Mouse (Mus musculus) cerebellum, adult 11 months (tissue): ENCODE data around the gene St7.

Experiments
- DNase-seq: peaks from one replicate; pipeline ENCODE4 v3.0.0; 2022

Gene St7

DNA sequence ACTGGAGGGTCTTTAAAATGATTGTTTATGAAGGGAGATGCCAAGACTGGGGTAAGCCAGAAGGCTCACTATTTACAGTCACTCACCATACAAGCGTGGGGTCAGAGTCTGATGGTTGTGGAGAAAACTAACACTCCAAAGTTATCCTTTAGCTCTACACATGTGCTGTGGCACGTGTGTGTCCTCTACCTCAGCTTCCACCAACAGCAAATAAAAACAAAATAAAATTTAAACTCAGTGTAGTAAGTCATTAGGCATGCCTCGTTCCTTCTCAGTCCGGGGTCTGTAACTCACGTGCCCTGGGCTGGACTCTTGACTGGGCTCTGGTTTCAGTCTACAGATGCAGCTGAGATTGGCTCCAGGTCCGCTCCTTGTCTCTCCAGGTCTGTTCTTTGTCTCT lies 27.3 kb downstream of the St7 start:
- DNase-seq, result no peak

DNA sequence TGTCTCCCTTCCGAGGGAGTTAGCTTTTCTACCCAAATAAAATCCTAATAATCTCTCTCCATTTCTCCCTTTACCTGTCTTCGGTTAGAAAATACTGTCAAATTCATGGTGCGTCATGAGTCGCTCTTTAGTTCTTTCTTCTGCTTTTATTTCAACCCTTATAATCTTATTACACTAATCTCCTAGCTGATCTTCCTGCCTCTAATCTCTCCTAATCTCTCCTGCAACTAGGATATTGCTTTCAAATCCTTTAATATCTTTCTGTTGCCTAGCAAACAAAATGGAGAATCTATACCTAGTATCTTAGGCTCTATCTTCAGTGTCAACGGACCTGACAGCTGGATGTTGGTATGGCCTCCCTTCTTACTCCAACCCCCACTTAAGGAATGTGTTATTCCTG lies 29.0 kb downstream of the St7 start:
- DNase-seq, result no peak

DNA sequence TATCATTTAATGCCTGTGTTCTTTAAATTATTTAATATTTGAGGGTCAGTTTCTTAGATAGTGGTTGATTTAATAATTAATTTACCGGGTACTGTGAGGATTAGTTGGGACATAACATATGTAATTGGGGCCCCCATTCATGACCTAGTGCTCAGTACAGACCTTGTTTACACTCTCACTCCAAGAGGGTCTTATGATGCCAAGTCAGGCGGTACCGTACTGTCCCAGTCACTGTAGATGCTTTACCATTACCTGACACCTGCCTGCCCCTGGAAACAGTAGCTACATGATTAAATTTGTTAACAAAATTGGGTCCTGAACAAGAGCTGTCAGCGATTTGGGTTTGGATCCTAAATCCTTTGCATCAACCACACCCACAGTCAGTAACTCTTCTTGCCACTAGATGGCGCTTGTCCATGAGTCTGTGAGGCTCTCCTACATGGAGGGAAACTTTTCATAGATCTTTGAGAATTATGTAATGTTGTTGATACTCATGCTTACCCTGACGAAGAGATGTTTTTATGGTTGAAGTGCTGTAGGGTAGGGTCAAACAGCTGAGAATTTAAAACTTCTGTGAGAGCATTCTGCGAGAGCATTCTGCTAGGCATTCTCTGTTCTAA lies 33.2 kb downstream of the St7 start:
- peak; percentile 52 for DNase-seq

DNA sequence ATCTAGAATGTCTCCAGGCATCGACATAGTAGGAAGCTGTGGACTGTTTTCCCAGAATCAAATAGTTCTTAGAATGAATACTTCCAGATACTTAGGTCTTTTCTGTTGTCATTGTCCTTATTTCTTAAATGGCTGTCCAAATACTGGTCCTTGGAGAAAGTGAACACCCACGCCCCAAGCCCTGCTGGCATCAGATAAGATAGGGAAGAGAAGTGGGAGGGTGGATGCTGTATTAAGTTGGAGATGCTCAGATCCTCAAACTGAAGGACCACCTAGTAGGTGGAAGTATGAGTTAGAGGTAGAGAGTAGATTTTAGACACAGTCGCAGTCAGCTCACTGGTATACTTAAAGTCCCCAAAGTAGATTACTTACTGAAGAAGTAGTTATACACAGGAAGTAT lies 34.5 kb downstream of the St7 start:
- DNase-seq, result no peak

DNA sequence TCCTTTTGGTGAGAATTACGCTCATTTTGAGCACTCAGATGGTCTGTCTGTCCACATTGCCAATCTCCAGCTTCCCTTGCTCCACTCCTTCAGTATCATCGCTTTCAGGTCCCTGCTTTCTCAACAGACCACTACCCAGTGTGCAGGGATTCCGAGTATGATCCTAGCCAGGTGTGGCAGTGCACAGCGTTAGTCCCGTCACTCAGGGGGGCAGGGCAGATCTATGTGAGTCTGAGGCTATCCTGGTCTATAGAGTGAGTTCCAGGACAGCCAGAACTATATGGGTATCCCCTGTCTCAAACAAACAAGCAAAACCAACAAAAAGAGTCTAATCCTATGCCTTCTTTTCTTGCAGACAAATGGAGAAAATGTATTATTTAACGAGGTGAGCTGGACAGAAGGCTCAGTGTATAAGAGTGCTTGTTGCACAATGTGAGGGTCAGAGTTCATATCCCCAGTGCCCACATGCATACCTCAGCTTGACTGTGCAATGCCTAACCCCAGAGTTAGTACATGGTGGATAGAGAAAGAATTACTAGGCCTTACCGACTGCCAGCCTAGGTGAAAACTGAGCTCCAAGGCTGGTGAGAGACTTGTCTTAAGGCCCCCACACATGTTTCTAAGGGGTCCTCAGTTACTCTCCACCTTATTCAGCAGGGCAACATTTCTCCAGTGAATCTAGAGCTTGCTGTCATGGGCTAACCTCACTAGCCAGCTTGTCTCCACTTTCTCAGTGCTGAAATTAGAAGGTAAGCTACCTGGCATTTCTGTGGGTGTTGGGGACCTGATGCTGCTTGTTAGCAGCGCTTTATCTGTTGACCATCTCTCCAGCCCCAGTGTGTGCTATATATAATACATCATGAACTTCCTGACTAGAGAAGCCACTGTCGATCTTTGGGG lies 35.4 kb downstream of the St7 start:
- no peak for DNase-seq

DNA sequence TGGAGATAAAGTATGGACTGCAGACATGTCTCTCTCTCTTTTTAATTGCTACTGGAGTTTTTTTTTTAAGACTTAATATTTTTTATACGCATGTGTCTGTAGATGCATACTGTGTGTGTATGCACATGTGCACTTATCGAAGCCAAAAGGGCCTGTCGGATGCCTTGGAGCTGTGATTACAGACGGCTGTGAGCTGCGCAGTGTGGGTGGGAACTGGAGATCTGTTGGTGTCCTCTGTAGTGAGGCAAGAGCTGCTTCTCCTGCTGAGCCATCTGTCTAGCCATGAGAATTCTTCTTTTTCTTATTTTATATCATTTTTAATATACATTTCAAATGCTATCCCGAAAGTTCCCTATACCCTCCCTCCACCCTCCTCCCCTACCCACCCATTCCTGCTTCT lies 37.4 kb downstream of the St7 start:
- DNase-seq, result no peak

DNA sequence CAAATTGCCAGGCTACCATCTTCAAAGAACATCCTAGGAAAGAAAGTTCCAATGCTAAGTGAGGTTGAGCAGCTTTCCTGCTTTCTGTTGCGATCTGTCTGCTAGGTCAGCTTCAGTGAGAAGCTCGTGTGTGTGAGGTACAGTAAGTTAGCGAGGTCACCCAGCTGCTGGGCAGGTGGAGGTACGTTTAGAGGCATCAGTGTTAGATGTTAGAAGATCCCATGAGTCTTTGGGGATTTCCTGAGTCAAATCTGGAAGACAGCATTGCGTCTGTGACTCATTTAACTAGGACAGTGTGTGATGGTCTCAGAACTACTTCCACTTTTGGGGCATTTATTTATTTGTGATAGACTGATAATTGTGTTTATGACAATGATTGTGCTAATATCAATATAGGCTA lies 39.0 kb downstream of the St7 start:
- no peak for DNase-seq

DNA sequence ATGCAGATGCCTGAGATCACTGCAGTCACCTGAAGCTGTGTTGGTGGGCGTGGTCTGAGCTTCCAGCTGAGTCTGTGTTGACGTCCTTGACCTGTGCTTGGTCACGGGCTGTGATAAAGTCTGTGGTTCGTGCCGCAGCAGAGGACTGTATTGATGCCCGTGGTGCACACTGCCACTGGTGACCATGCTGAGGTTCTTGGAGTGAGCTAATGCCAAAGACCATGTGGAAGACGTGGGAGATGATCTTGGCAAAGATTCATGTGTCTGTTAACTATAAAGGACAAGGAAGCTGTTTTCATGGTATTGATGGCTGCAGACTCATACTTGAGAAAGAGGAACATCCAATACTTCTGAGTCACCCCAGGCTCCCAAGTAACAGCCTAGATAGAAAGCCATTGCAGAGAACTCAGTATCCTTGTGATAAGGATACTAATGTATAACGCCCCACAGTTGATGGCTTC lies 41.2 kb downstream of the St7 start:
- no peak for DNase-seq

DNA sequence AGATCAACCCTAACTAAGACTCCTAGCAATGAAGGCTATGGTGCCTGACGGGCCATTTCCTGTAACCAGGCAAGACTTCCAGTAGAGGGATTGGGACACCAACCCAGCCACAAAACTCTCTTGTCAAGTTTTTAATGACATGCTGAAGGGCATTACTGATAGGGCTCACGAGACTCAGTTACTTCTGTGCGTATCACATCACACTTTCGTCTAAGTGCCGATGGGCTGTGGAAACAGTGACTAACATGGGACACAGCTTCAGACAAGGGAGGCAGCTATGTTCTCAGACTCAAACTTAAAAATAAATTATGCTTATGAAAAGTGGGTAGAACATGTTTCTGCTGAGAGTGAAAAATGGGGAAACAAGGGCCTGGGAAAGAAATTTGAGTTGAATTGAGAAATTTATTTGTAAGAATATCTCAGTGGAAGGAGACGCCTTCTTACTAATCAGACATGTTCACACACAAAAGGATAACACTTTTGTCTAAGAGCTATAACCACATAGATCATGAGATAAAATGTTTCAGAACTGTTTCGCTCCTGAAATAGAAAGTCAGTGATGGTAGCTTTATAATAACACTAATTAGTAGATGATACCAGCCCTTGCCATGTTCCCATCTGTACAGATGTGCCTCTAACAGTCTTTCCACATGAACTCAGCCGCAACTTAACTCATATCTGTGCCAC lies 44.7 kb downstream of the St7 start:
- no peak for DNase-seq

DNA sequence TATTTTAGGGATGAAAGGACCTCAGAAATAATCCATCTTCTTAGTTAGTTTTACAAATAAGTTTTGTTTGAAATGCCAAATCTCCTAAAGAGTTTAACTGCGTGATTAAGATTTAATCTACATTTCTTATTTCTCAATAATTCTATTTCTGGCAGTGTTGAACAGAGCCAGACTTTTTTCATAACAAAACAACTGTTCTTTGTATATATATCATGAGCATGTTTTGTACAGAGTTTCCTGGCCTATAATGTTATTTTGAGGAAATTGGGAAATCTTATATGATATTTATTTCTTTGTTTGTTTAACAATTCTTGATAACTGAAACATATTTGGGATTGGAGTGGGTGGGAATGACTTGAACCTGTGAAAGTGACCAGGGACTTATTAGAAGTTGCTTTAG lies 47.4 kb downstream of the St7 start:
- DNase-seq, result no peak

DNA sequence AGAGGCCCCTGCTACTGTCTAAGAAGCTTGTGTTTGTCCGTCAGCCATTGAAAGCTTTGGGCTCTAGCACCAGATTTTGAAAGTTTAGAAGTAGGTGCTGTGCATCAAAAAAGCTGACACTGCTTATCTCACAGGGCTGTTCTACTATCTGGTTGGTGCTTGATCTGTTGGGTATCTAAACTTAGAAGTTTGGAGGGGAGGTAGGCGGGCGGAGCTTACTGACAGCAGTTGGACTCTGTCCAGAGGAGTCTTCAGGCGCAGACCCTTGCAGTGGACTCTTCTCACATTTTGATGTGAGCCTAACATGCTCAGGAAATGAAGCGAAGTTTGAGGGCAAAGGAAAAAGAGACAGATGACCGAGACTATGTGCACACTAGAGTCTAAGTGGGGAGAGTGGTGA lies 48.9 kb downstream of the St7 start:
- DNase-seq, result no peak

DNA sequence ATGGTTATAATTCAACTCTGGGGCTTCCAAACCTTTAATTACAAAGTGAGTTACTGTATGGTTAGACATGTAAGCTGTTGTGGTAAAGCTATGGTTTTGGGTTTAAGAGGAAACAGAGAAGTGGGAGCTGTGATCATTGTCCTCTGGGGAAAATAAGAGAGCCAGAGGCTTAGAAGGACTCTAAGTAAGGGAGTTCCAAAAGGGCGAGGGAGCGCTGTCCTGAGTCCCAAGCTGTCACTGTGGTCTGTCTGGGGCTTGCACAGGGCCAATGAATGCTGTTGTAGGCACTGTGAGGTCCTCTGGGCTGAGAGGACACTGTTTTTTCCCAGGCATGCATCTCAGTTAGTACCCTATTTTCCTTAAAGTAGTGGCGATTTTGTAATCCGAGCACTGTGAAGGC lies 49.5 kb downstream of the St7 start:
- no peak for DNase-seq

DNA sequence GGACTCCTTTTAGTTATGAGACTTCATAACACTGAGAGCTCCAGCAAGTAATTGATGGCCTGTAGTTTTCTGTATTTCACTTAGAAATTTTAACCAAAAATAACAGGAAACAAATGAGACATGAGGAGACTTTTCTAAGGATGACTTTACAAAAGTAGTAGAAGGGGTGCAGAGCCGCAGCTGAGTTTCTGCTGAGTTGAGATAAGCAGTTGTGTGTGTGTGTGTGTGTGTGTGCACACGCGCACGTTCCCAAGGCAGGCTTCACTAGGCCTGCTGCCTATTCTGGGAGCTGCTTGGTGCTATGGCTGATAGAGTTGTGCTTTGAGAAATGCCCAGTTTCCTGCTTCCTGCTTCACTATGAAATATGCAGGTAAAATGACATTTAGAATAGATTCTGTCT lies 50.6 kb downstream of the St7 start:
- DNase-seq, result no peak

DNA sequence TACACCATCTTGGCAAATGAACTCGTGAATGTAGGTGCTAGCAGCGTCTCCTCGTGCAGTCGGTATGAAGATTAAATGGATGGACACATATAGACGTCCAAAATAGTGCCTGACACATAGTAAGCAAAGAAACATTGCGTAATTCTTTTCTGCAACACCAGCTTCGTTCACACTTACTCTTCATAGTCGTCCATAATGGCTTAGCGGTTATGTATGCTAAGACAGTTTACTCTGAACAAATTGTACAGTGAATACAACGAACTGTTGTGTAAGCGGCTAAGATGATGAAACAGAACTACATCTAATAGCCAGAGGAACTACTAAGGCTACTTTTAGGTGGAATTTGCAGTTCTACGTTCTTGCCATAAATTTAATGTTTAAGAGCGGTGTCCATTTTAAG lies 55.0 kb downstream of the St7 start:
- DNase-seq, result no peak

DNA sequence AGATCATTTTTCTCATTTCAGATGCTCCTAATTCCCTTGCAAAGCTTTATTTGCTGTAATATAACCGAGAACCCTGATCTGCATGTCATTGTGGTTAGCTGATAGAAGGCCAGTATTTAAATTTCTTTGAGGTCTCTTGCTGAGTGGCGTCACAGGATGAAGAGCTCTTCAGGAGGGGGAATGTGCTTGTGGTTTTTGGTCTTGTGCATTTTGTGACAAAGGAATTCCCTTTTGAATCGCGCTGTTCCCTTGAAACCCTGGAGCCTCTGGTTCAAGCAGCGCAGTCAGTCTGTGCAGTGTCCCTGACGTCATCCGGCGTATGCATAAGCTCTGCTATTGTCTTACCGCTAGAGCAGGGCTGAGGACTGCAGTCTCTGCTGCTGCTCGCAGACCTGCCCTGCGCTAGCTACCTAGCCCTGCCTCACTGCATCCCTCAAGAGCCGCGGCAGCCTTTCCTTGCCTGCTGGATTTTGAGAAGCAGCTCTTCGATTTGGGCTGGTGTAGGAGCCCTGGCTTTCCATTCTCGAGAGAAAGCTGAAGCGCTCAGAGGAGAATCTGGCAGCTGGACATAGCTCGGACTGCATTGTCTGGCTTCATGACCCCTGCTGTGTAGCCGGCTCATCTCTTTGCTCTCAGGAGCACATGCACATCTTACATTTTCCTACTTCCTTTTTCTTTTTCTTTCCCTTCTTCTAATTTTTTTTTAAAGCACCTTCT lies 56.3 kb downstream of the St7 start:
- peak; percentile 79 for DNase-seq

DNA sequence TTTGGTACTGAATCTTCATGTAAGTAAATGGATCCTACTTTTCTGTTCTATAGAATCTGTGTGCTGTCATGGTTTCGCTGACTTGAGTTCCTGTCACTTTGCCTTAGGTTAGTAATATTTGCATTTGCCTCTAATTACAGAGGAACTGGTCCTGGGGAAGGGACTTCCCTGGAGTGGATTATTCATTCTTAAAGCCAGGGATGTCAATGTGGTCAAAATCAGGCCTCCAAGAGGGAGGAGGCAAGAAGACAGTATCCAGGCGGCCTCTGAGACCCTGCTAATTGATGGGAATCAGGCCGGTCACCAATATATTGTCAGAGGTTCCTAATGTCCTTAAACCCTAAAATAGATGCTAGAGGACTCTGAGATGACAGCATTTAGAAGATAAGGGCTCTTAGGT lies 56.9 kb downstream of the St7 start:
- DNase-seq, result no peak

DNA sequence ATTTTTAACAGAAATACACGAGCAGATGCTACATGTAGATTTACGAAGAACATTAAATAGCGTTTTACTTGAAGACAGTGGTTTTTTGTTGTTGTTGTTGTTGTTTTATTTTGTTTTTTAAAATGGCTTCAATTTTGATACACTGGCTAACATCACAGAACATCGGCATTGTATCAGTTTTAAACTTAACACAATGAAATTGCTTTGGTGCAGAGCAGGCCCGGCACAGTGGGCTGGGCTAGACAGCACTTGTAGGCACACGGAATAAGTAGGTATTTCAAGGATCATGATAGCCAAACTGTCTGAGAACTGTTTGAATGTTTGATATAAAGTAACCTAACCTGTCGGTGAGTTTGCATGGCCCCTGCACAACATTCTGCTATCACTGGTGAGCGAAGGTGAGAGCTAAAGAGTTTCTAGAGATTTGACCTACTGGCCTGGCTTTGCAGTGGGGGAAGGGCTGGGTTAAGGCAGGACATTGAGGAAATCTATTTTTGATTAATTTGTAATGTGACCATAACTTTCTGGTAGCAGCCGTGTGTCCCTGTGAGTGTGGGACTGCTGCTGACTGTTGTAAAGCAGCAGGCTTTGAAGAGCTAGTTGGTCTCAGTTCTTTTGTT lies 57.4 kb downstream of the St7 start:
- no peak for DNase-seq

DNA sequence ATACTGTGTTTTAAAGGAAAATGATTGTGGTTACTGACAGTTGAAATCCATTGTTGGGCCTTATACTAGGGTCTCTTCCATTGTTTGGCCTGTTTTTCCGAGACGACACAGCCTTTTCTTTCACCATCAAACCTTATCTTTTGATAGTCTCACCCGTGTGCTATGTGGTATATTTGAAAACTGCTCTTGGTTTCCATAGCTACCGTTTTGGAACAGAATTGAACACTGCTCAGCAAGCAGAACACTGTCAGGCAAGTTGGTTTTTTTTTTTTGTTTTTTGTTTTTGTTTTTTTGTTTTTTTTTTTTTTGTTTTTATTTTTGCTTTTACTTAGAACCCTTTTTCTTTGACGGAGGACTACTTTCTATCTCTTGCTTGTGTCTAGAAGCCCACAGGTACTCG lies 58.2 kb downstream of the St7 start:
- no peak for DNase-seq

DNA sequence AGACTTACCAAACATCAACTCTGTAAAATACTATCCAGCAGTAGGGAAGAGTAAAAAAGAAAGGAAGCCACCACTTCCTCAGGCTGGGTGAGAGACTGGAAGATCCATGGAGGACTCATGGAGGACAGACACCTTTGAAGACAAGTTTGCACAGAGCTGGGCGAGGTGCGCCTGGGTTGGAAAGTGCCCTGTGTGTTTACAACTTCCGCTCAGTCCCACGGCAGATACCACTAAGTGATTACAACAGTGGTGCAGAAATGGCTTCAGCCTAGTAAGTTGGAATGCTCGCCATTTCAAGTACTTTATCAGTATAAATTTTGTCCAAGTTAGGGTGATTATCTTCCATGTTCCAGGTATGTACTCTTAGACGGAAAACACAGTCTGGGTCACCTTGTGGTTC lies 63.2 kb downstream of the St7 start:
- no peak for DNase-seq

DNA sequence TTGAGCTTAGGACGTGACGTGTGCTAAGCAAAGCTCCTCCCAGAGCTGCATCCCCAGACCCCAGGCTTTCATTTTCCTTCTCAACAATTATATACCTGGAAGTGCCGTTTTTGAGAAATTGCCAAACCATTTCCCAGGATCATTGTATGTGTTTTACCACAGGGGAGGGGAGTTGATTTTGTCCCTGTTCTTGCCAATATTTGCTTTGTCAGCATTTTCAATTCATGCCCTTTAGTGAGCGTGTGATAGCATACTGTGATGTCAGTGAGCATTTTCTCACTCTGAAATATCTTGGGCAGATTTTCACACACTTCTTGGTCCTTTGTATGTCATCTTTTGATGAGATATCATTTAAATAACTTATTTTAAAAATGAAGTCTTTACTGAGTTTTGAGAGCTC lies 65.8 kb downstream of the St7 start:
- no peak for DNase-seq

DNA sequence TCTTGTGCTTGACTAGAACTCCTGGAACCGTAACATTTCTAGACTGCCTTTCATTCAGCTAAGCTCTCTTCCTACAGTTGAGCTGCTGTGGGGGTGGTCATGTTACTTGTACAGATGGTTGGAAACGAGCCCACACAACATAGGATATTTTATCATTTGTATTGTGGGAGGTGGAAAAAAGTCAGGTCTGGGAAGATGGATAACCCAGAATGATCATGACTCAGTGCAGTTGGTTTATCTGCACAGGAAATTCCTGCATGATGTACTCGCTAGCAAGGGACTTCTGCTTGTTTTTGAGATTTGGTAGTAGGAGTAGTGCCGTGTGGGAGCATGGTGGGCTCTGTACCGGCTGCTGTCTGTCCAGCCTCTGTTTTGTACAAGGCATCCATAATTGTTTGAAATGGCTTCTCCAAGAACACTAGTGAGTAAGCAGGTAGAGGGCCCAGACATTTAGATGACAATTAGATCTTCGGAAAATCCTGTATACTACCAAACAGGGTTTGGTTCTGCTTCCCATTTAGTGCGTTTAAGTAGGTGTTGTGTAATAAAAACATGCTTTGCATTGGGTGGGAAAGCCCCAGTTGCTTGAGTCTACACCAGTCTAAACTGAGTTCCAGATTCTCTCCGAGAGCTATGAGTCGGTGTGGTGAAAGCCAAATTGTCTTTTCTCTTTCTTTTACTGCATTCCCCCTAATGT lies 71.4 kb downstream of the St7 start:
- no peak for DNase-seq

DNA sequence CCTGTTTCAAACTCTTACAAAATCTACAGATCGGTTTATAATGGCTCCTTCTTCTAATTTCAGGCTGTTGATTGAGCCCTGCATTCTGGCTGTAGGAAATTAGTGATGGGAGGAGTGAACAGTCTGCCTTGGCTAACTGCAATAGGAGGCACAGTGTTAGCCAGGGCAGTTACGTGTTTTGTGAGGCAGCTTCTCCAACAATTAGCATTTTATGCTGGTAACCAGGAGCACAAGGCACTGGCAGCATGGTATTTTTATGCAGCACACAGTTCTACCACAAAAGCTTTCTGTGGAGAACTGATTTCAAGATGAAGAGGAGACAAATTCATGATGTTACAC lies 71.9 kb downstream of the St7 start:
- no peak for DNase-seq
